Mouse (Mus musculus) midbrain, embryonic 10.5 days (tissue): ENCODE measurements around the gene 4930562C15Rik. TPM values are rescaled to one million over a fixed set of nuclear protein-coding genes. Genes with fewer than 3 reads are reported as not detected.

ENCODE experiments used
- DNase-seq: peaks from one replicate; pipeline ENCODE4 v3.0.0-alpha.2; 2017; ENCODE audit warnings: low spot score
- H3K27ac ChIP-seq: fragments of 300-500 bp; sonication (generic); replicated peaks from 2 replicates; pipeline ENCODE4 v1.5.1; 2016; ENCODE audit warnings: mild to moderate bottlenecking
- H3K27me3 ChIP-seq: fragments of 300-500 bp; sonication (generic); 2 replicates; pipeline ENCODE4 v1.6.1; 2016; ENCODE audit warnings: low read depth, mild to moderate bottlenecking; ENCODE audit not compliant: poor library complexity, severe bottlenecking
- H3K36me3 ChIP-seq: fragments of 300-500 bp; sonication (generic); 2 replicates; pipeline ENCODE4 v1.6.1; 2016; ENCODE audit warnings: mild to moderate bottlenecking, moderate library complexity
- H3K4me1 ChIP-seq: fragments of 300-500 bp; sonication (generic); 2 replicates; pipeline ENCODE4 v1.6.1; 2016
- H3K4me3 ChIP-seq: fragments of 300-500 bp; sonication (generic); 2 replicates; pipeline ENCODE4 v1.5.1; 2016; ENCODE audit warnings: mild to moderate bottlenecking, moderate library complexity
- H3K9me3 ChIP-seq: fragments of 300-500 bp; sonication (generic); replicated peaks from 2 replicates; pipeline ENCODE4 v1.6.1; 2016; ENCODE audit warnings: mild to moderate bottlenecking
- WGBS: fragments of 180-500 bp; shearing (Covaris S2); methylation state at CpG from one replicate; pipeline ENCODE4 v1.1.7; 2016; 5-methylcytosine and 5-hydroxymethylcytosine counted together
- polyA plus RNA-seq: library from polyadenylated mRNA; unstranded; fragments of >200 nt; fragmentation: Nextera tagmentation; extraction: Ambion mirVana; gene quantifications from 2 replicates; pipeline ENCODE4 v1.2.1, GENCODE M21; 2016

The 4930562C15Rik gene
- polyA plus RNA-seq, 1 experiment from 2014 or later: 0.30 TPM

GRCm38 (mm10) chr16:4916608-4917007, 81.4 kb downstream of the 4930562C15Rik start:
- H3K9me3 ChIP-seq: no peaks in the 10 kb centered on the region
- H3K4me3 ChIP-seq: no peak overlapping the region
- DNase-seq: no peak
- no peak overlapping the region for H3K27ac ChIP-seq
- H3K27me3 ChIP-seq: no peaks in the 10 kb centered on the region
- peaks cover 65% of the 10 kb centered on the region for H3K36me3 ChIP-seq
- 91% methylated on average over 2 of the region's 2 CpGs for WGBS
- no peaks in the 10 kb centered on the region for H3K4me1 ChIP-seq

Other genes with a start within 250 kb of the 4930562C15Rik start
- 23.0 and 23.6 TPM in 2 replicates for gene Glis2, start 240.7 kb upstream of the 4930562C15Rik start, polyA plus RNA-seq
- 91.0 and 94.8 TPM in 2 replicates for gene Pam16, start 210.4 kb upstream of the 4930562C15Rik start, polyA plus RNA-seq
- gene Vasn, start 195.5 kb upstream of the 4930562C15Rik start, polyA plus RNA-seq: 9.0 and 10.6 TPM in 2 replicates
- 59.9 and 66.1 TPM in 2 replicates for gene Dnaja3, start 195.4 kb upstream of the 4930562C15Rik start, polyA plus RNA-seq
- 21.4 and 25.0 TPM in 2 replicates for gene Coro7, start 155.6 kb upstream of the 4930562C15Rik start, polyA plus RNA-seq
- 195 and 217 TPM in 2 replicates for gene Nmral1, start 116.1 kb upstream of the 4930562C15Rik start, polyA plus RNA-seq
- 73.9 and 76.1 TPM in 2 replicates for gene Hmox2, start 109.1 kb upstream of the 4930562C15Rik start, polyA plus RNA-seq
- 111 and 116 TPM in 2 replicates for gene Cdip1, start 45.1 kb upstream of the 4930562C15Rik start, polyA plus RNA-seq
- gene Ubald1, start 44.9 kb downstream of the 4930562C15Rik start, polyA plus RNA-seq: 29.6 and 36.0 TPM in 2 replicates
- 68.5 and 78.2 TPM in 2 replicates for gene Mgrn1, start 50.8 kb downstream of the 4930562C15Rik start, polyA plus RNA-seq
- gene Nudt16l1, start 103.3 kb downstream of the 4930562C15Rik start, polyA plus RNA-seq: 136 and 141 TPM in 2 replicates
- 54.5 and 62.1 TPM in 2 replicates for gene Anks3, start 128.8 kb downstream of the 4930562C15Rik start, polyA plus RNA-seq
- not detected in 2 replicates for gene Sept12, start 162.4 kb downstream of the 4930562C15Rik start, polyA plus RNA-seq
- gene Smim22, start 171.9 kb downstream of the 4930562C15Rik start, polyA plus RNA-seq: 1.0 TPM in 1 of 2 replicates, not detected in the other
- 68.9 and 82.6 TPM in 2 replicates for gene Rogdi, start 178.1 kb downstream of the 4930562C15Rik start, polyA plus RNA-seq
- 211 and 240 TPM in 2 replicates for gene Glyr1, start 214.4 kb downstream of the 4930562C15Rik start, polyA plus RNA-seq
- 16.6 and 17.6 TPM in 2 replicates for gene Ubn1, start 214.6 kb downstream of the 4930562C15Rik start, polyA plus RNA-seq